Mouse (Mus musculus) layer of hippocampus, adult 9-10 months (tissue): ENCODE results near the gene Tmem163.

Source experiments
- DNase-seq: peaks from one replicate; pipeline ENCODE4 v3.0.0; 2022; ENCODE audit warnings: low spot score

Gene Tmem163

DNA sequence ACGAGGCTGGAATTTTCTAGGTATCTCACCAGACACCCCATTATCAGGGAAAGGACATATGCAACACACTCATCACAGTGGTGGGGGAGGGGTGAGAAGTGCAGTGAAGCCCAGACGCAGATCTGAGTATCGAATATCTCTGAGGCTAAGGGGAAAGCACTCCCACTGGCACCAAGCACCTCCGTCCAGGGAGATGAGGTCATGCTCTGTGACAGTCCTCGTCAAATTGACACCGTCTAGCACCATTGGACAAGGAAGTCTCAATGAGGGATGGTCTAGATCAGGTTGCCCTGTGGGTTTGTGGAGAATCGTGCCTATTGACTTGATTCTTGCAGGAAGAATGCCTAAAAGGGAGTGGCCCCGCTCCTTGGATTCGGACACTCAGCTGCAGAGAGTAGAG is 180.6 kb downstream of the Tmem163 start:
- no peak for DNase-seq

DNA sequence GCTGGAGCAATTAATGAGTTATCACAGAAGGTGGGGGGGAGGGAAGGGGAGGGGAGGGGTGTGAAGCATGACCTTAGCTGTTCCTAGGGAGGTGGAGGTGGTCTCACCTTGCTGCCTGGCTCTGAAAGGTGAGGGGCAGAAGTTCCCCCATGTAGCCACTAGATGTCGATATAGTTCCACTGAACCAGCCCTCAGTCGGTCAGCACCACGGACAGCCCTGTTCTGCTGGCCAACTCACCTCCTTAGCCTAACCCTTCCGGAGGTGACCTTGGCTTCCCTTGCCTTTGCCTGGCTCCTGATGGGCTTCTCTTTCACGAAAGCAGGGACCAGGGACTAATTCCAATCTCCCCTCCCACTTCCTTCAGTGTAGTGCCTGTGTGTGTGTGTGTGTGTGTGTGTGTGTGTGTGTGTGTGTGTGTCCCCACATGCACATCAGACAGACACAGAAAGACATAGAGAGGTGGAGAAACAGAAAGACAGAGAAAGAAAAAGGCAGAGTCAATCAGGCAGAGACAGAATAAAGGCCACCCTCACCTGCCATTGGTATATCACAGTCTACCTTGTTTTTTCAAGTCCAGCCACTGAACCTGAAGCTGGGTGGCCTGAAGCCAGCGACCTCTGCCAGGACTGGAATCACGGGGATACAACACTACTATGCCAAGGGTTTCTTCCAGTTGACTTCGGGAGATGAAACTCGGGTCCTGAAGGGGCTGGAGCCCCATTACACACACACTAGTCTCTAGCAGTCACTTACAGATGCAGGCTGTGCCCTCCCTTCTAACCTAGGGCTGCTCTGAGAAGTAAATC is 182.4 kb downstream of the Tmem163 start:
- peak; percentile 18 for DNase-seq

DNA sequence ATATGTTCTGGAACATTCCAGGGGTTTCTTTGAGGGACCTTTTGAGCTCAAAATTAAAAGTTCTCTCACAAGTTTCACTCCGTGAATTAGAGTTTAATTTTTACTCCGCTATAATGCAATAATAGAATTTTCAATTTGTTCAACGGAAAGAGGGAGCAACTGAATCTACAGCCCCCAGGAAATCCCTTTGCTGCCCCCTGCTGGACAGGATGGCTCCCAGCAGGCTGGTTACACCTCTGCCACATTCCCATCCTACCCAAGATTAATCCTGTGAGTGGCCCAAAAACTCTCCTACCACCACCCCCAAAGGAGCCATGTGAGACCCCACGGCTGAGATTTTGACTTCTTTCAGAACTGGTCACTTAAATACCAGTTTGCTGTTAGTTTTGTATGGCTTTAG is 192.2 kb downstream of the Tmem163 start:
- DNase-seq = no peak

DNA sequence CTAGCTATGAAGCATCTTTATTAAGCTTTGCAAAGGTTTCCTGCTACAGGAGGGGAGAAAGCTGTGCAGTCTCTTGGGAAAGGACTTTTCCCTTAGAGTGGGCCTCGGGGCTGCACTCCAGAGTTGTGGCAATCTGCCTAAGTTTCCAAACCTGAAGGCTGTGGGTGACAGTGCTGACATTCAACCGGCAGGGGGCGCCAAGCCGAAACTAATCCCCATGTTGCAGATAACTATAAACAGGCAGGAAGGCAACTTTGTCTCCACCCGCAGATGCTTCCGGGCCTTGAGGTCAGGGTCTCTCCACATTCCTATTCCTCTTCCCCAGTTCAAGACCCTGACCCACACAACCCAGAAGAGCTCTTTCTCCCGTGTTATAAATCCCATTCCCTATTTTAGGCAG is 194.5 kb downstream of the Tmem163 start:
- DNase-seq = peak; percentile 22

DNA sequence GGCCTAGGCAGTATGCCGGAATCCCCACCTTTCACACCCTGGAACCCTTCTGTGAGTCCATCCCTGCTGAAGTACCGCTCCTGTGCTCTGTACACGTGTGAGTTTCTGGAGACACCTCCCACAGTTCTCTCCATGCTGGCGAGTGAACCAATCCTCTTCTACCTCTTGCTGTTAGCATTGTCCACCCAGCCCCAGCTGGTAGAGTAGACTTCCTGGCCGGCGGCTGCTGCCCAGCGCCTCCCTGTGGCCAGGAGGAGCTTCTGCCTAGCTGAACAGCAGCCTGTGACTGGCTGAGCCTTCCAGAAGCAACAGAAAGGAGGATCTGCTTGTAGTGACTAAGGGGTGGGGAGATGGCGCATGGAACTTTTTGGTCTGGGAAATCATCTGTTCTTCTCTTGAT is 195.2 kb downstream of the Tmem163 start:
- no peak for DNase-seq

DNA sequence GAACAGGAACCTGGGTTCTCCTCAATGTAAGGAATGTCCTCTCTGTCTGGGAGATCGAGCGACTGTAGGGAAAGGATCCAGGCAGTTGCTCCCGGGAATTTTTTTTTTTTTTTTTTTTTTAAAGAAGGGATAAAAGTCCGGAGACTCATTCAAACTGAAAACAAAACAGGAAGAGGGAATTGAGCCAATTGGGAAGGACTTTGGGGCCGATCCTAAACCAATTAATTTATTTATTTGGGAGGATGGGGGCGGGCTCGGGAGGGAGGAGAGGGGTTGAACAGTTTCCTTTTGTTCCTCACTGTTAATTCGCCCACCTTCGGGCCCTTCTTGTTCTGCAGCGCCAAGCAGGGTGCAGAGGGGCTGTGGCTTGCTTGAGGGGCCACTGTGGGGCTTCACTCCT is 196.4 kb downstream of the Tmem163 start:
- no peak for DNase-seq

DNA sequence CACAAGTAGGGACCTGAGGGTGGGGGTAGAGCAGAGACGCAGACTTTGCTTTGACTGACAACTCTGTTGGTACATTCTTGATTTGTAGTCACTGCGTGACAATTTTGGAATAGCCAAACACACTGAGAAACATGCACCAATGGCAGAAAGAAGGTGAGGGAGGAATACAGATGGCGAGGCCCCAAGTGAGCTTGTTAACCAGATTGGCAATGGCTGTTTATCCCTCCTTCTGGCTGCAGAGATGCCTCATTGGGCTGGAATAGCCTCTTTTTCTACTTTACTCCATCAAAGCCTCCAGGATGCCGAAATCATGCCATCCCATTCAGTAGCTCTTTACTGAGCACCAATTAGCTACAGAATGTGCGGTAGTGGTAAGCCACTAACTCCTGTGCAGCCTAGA is 203.6 kb downstream of the Tmem163 start:
- peak; percentile 16 for DNase-seq

DNA sequence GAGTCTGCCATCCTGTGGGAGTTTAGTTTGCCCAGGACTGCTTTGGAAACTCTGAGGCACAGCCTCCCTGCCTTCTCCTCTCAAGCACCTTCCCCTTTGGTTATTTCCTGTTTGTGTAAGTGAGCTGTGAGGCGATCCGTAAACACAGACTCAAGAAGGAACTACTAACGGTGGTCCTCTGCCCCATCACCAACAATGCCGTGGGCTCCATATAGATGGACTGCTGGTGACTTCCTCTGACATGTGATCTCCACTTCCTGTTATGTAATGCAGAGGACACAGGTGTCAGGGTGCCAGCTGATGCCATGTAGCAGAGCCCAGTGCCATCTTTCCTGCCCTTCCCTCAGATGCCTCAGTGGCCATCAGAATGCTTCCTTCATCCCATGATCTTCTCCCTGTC is 209.2 kb downstream of the Tmem163 start:
- DNase-seq = no peak

DNA sequence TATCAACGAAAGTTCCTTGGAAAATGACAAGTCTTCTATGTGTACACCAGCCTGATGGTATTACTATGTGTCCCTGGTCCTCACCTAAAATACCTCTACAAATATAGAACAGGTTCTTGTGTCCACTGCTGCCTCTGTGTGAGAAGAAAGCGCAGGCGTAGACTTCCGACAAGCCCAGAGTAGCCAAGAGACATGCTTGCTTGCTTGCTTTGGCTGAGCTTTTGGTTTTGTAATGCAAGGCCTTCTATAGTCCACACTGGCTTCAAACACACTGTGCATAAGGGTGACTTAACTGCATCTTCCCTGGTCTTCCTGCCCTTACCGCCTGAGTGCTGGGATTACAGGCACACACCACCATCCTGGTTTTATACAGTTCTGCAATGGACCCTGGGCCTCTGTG is 212.1 kb downstream of the Tmem163 start:
- DNase-seq = no peak

DNA sequence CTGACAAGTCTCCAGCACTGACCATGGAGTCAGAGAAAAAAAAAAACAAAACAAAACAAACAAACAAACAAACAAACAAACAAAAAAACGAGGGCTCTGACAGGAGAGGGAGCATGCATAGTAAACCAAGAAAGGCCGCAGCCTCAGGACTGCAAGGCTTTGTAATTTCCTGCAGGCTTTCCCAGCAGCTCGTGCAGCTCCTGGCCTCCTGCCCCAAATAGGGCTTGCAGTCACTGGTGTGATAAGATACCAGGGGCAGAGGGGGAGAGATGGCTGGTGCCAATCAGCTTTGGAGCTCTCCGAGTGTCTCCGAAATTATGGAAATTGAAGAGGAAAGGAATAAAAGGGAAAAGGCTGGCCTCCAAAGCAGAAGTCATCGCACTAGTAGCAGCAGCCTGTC is 214.1 kb downstream of the Tmem163 start:
- no peak for DNase-seq

DNA sequence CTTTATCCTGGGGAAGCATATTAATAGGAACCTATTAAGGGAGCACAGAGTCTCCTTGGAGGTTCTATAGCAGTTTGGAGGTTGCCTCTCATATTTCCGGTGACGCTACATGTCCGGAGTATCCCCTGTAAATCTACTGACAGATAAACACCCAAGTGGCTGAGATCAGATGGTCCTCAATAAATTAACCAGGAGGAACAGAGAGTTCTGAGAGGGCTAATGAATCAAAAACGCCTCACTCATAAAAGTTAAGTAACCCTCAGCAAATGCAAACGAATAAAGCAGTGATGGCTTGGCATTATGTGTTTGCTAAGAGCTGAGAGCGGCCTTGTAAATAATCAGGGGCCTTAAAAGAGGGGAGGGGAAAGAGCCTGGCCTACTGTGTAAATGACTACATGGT is 215.3 kb downstream of the Tmem163 start:
- no peak for DNase-seq

DNA sequence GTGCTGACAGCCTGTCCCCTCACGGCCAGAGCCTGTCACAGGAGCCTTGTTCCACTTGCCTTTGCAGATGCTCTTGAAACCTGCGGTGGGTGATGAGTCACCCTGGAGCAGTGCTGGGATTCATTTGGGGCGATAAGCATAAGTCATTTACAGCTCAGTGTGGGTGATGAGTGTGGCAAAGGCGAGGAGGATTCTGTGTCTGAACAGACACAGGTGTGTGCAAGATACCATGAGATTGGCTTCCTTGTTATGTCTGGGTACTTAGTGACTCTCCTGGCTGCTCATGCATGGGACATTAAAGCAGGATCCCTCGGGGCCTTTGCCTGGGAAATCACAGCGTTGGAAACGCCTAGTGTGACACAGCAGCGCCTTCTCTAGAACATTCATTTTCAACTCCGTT is 218.3 kb downstream of the Tmem163 start:
- no peak for DNase-seq

DNA sequence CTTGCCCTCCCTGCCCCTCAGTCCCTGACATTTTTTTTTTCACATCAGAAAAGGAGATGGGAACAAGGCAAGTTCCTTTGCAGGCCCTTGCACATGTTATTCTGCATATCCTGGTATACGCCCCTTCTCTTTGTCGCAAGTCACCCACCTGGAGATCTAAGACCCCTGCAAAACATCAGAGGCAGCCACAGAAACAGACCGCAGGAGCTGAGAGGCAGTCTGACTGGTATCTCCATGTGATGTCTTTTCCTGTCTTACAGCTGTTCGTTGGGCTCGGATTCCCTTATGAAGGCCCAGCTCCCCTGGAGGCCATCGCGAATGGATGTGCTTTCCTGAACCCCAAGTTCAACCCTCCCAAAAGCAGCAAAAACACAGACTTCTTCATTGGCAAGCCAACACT is 219.8 kb downstream of the Tmem163 start:
- DNase-seq = no peak

DNA sequence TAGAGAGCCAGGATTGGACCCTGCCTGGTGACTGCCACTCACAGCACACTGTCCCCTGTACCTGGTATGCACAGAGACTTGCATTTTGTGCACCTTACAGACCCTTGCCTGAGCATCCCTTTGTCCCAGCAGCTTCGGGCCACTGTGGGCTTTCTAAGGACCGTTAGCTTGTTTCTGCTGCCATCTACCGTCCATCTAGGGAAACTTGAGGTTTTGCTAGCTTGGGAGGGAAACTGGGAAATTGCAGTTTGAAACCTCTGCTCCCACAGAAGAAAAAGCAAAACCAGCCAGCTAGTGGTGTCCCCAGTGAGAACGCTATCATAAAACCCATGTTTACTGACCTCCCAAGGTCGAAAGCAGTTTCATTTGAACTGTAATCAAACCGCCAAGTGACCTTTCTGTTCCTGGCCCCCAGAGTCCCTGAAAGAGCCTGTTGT is 220.3 kb downstream of the Tmem163 start:
- DNase-seq = peak; percentile 59

DNA sequence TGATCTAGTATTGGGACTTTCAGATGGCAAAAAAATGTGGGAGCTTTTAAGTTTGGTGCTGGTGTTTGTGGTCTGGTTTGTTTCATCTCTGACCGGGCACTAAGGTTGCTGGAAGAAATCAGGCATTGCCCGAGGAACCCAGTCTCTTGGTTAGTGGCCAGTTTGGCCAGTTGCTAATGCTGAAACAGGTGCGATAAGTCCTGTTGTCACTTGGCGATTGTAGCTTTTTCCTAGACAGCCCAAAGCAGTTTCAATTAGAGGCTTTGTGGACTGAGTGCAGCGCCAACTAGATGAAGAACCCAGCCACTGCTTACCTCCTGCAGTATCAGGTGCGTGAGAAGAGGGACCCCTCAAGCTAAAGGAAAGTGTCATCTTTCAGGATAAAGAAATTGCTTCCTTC is 226.0 kb downstream of the Tmem163 start:
- no peak for DNase-seq

DNA sequence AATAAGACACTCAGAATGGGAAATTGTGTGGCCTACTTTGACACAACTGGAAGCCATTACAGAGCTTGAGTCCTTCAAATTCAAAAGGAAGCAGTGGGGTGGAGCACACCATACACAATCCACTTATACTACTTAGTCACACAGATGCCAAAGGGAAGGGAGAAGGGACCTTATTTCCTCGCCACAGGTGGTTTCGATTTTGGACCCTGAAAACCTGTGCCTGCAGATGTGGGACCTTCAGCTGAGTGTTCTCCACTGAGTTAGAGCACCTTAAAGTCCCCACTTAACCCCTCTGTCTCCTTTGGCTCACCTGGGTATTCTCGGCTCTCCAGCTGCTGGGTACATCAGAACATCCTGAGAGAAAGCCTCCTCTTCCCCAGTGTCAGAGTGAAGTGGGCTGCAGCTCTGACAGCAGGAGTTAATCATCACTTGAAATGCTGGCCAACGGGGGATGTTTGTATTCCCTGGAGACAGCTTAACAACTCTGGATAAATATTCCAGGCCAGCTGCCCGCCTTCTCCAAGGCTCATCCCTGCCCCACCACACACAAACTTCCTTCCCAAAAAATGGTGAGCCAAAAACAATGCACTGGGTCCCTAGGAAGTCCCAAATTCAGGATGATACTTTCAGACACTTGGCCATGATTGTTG is 234.4 kb downstream of the Tmem163 start:
- no peak for DNase-seq

DNA sequence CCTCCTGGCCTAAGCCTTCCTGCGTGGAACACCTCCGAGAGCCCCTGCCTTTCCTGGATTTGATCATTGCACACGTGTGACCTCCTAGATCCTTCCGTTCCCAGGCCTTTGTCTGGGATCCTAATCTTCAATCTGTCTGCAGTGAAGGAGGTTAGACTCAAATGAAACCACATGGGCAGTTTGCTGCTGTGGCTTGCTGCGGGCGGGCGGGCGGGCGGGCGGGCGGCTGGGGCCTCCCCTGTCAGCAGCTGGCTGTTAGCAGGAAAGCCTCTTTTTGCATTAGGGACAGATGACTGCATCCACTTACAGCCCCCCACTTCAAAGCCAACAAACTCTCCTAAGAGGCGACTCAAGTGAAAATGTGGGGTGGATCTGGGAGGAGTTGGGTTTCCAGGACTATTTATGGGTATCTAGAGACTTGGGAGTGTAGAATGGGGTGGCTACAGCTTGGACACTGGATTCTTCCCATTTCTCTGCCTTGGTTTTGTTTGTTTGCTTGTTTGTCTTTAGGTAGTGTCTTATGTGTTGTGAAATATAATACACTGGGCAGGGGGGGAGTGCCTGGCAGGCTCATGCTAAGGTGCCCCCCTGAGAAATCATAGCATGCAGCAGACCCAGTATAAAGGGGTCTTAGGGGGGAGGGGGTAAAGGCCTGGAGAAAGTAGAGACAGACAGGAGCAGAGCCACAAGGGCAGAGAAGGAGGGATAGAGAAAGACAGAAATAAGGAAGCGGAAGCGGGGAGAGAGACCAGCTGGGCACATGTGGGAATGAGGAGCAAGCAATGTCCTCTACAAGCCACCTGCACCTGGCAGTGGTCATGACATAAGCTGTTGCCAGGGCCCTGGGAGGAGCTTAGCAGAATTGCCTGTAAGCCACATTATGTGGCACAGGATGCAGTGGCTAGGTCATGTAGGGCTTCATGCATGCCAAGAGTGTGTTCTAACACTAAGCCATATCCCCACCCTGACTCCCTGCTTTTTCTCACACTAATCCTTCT is 236.2 kb downstream of the Tmem163 start:
- no peak for DNase-seq

DNA sequence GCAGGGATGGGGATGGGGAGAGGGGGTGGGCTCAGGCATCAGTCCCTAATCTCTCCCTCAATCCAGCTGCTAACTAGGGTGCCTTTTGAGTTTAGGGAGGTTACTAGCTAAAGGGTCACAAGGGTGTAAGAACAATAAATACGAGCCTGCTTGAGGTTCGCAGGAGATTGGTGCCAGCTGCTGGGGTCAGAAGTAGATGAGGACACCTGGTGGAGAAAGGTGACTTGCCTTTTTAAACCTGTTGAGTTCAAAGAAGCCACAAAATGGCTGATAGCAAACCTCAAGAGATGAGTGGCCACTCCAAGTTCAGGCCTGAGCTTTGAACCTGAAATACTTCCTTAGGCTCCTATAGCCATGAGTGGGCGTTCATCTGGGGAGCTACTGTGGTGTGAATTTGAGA is 237.6 kb downstream of the Tmem163 start:
- no peak for DNase-seq

DNA sequence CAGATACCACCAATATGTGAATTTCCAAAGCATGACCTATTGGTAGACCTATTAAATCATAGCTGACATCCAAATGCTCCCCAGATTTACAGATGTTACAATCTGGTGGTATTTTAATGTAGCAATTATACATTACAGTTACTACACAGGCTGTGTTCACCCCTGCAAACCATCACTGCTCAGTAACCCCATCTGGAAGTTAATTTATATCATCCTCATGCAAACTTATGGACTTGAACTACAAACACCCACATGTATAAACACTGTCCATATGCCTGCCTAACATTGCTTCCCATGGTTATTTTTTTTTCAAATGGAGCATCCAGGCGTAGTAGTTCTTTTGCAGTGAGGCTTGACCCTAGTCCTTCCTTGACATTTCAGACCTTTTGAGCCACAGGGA is 238.3 kb downstream of the Tmem163 start:
- DNase-seq = no peak

DNA sequence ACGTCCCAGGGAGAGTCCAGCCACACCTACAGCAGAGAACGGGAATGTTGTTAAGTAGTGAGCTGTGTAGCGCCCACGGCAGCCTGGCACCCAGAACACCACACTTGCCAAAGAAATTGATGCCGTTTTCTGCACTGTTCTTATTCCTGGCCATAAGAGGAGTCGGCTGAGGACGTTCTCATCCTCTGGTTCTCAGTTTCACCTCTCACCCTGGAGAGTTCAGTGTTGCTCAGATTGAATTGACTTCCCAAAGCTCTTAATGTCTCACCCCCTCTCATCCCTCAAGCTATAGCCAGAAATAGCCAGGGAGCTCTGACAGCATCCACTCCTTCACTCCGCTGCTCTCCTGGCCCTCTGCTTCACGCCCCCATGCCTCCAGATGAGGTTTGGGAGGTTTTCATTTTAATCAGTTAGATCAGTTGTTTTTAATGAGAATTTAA is 239.9 kb downstream of the Tmem163 start:
- no peak for DNase-seq

DNA sequence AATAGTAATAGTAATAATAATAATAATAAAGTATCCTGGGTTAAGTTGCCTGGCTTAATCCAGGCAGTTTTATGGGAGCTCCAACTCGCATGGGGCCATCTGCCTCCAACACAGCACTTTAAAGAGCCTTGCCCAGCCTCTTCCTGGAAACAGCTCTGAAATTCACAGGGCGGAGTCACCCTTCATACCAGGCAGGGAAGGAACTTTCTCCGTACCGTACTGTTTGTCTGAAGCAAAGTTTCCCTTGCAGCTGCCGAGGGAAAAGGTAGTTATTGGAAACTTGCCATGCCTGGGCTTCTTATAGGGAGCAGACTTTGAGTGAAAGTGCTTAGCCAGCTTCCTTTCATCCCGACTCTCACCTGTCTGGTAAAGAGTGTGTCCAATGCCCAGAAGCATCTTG is 242.3 kb downstream of the Tmem163 start:
- DNase-seq = no peak
